Mouse (Mus musculus): ENCODE results near the gene Cttnbp2.
"Not testable (repeated sequence)": the region's sequence is repeated elsewhere in the genome, so short reads cannot be mapped to it uniquely, and the experiment has no call there.

Gene Cttnbp2

DNA sequence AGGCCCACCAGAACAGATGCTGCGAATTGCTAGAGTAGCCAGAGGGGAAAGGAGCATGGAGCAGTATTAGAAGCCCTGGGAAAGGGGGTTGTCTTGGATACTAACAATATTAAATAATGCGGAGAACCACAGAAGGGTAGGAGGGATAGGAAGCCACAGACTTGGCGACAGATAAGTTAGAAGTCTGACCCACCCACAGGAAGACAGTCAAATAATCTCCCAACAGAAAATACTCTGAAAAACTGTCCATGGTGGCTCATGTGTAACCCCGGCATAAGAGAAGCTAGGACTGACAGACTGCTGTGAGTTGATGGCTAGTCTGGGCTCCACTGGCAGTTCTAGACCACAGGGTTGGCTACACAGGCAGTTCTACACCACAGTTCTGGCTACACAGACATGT lies 98.7 kb downstream of the Cttnbp2 start:
- CTCF ChIA-PET: no interaction called here

DNA sequence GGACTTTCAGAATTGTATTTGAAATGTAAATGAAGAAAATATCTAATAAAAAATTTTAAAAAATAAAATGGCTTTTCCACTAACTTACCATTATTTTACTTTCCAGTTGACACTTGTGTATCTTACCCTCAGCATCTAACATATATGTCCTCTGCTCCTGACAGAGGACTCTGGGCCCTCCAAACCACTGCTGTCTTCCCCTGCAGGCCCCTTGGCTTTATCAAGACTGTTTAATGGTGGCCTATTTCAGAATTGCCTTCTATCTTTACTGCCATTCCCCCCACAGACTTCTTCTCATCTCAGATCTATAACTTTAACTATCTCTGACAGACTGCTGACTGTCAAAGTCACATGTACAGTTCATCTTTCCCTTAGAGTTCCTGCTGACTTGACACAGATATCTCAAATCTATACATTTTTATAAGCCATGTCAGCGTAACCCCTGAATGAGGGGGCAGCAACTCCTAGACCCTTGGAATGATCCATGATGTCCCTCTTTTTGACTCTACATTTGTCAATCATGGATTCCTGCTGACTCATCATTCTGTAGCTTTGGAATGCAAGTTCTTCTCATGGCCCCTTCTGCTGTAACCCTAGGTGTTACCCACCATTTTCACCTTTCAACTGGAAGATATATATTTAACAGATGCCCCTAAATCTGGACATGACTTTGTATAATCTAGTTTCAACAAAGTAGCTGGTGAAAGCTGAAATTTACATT lies 103.0 kb downstream of the Cttnbp2 start:
- CTCF ChIA-PET: no interaction called here

DNA sequence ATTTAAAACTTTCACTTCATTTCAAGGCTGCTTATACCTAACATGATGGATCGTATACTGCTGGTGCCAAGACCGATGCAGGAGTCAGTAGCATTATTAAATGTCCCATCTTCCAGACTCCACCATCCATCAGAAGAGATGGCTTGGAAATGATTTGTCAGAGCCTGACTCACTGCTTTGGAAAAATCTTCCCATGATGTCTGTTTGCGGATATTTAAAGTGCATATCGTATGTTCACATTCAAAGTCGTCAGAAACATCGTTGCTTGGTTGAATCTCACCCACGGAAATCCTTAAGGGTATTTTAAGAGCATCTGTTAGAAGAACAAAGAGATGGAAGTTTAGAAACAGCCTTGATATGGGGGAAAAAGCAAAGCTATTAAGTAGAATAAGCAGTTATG lies 106.2 kb downstream of the Cttnbp2 start:
- CTCF ChIA-PET: no interaction called here

DNA sequence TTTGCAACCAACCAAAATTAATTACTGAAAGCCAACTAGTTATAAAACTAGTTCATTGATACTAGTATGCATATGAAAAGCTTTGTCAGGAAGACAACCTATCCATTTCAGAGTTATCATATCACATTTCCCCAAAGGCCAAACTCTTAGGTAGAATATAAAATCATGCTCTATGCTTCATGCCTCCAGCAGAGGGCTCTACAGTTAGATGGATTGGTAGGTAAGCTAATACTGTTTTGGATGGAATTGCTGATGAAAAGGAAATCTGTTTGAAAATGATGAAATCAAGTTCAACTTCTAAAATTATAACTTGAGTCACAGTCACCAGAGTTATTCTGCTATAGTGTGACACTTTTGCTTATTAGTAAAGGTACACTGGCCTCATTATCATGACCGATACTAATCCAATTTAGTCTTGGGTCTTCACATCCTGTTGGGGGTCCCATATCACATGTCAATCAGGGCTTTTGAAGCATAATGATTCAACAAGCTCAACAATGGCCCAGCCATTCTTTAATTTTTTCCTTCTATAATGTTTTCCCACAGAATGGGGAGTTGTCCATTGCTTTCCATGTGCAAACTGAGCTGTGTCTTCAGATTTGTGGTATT lies 113.5 kb downstream of the Cttnbp2 start:
- CTCF ChIA-PET: no interaction called here

DNA sequence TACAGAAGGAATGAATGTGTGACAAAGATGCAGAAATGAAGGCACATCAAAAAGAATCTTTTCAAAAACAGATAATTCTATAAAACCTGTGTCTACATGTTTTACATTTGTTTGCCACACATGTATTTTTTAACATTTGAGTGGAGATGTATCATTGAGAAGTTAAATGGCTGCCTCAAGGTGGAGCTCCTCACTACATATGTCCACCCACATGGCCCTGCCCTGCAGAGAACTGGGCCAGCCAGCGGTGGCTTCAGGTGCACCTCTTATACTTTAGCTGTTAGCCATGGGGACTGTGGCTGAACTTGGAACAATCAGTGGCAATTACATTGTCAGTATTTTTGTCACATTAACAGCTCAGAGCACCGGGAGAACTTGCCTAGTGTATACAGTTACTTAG lies 133.3 kb downstream of the Cttnbp2 start:
- CTCF ChIA-PET: no interaction called here

DNA sequence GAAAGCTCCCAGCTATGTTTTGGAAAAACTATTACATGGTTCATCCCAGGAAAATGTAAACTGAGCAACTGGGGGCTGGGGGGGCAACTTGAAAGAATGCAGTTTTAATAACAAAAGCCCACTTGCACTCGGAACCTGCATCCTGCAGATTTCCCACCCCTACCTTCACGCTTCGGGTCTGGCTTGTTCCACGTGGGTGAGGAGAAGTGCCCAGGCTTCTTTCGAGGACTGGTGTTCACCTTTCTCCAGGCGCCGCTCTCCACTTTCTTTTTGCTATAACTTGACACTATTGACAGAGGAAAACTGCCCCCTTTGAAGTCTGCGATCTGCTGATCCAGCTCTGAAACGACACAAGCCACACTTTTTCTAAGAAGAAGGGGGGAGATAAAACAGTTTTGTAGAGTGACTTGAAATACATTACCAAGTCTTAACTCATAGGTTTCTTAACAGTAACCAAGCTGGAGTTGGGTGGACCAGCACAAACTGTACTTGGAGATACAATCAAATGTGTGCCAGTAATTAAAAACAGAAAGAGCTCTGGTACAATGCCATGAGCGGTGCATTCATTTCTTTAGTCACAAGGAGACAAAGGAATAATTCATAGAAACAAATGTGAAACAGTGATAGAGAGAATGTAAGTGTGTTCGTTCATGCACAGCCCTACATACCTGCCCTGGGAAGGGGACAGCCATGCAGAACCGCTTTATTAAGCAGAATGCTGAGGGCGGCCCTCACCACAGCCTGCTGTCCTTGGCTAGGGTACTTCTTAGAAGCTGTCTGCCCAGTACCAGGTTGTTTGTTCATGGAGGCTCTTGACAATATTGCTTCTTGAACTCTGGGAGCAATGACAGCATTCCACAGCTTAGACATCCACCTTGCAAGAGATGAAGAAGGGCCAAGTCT lies 134.1 kb downstream of the Cttnbp2 start:
- CTCF ChIA-PET: no interaction called here

DNA sequence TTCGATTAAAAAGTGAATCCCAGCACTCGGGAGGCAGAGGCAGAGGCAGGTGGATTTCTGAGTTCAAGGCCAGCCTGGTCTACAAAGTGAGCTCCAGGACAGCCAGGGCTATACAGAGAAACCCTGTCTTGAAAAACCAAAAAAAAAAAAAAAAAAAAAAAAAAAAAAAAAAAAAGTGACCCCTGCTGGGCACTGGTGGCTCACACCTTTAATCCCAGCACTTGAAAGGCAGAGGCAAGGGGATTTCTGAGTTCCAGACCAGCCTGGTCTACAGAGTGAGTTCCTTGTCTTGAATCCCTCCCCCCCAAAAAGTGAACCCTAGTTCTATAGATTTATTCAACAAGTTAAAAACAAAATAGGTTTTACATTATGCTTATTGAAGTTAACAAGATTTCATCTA lies 136.9 kb downstream of the Cttnbp2 start:
- CTCF ChIA-PET: not testable (repeated sequence)

DNA sequence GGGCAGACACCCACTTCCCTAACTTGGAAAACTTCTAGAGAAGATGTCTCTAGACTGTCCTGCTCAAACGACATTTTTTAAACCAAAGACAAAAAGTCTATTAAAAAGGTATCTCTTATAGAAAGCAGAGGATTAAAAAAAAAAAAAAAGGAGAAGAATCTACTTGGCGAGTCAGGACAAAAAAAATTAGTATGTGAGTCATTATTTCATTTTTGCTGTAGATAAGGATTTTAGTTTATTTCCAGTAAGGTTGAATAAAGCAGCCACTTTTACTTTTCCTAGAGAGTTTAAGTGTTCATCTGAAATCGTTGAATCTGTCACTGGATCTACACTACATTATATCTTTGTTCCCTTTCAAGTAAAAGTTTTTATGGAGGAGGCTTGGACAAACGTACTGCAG lies 139.9 kb downstream of the Cttnbp2 start:
- CTCF ChIA-PET: no interaction called here

DNA sequence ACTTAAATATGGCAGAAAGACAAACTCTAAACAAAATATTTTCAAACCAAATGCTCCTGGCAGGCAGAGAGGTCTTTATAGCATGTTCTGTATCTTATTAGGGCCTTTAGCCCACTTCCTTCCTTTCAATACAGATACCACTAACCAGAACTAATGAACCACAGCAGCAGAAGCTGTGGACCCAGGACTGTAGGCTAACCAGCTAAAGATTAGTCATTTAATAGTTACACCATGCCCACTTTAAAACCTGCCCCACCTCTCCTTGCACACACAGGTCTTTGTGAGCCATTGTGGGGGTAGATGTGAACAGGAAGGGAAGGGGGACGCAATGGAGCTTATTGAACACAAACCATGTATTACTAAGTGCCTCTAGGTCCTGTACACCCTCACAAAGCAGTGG lies 141.0 kb downstream of the Cttnbp2 start:
- CTCF ChIA-PET: no interaction called here

DNA sequence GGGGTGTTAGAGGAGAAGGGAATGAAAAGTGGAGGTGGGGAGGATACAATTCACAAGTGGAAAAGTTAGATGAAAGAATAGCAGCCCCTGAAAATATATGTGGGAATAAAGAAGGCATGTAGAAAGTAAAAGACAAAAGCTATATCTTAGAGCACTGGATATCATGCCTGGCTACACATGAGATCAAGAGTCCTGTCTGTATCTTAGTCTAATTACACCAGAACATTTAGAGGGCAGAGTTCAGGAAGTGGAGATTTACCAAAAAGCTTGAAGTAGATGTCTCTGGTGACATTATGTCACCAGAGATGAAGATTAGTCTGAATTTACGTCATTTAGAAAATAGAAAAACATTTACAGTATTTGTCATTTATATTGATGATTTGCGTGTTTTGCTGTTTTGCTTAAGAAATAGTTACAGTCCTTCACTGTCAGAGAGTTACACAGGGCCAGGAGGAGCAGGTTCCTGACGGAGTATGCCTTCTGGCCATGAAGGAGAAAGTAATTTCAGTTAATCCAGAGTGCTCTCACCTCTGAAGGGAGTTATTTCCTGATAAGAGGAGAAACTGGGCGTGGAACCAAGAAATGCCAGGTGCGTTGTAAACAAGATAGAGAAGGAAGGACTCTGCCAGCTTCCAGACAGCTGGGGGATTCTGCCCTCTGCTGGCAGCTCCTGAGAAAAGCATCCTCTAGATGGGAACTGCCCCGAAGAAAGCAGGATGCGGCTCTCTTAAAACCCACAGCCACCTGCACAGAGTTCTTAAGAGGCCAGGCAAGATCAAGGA lies 142.0 kb downstream of the Cttnbp2 start:
- CTCF ChIA-PET: no interaction called here

DNA sequence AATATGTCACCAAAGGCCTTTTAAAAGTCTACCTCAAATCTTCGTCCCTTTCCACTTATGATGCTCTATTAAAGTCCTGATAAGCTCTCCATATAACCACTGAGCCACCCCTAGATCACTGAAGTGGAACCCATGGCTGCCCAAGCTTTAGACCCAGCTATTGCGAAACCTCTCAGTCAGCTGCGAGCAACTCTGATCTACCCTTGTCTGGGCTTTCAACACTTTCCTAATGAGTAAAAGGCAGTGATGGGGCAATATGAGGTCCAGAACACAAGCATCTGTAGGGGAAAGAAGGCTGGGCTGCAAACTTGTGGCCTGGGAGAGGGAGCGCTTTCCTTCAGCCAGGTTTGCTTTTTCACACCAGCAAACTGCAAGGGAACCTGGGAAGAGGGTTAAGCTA lies 144.9 kb downstream of the Cttnbp2 start:
- CTCF ChIA-PET: no interaction called here

DNA sequence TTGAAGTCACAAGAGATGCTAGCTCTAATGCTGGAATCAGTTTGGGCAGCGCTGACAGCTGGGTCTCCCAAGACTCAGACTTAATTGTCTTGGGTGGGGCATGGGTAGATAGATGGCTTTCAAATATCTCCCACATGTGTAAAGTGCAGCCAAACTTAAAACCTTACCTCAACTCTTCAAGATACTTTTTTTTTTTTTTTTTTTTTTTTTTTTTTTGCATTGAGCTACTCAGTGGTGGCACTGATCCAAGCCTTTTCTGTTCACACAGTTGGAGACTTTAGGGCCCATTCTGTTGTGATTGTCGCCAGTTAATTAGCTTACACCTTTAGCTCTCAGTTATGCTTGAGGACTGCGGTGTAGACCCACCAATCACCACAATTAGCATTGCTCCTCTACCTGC lies 145.6 kb downstream of the Cttnbp2 start:
- CTCF ChIA-PET: no interaction called here

DNA sequence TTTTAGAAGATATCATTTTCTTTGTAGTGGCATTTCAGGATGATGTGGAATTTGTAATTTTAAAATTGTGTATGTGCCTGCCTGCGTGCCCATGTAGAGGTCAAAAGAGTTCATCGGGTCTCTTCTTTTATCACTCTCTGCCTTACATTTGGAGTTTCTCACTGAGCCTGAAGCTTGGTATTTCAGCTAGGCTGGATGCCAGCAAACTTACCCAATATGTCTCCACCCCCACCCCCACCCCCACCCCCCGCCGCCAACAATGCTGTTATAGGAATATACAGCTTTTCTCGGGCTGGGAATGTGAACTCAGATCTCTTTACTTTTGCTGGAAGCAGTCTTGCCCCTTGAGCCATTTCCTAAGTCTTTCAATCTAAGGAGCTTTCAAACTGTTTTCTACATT lies 152.4 kb downstream of the Cttnbp2 start:
- CTCF ChIA-PET: no interaction called here

DNA sequence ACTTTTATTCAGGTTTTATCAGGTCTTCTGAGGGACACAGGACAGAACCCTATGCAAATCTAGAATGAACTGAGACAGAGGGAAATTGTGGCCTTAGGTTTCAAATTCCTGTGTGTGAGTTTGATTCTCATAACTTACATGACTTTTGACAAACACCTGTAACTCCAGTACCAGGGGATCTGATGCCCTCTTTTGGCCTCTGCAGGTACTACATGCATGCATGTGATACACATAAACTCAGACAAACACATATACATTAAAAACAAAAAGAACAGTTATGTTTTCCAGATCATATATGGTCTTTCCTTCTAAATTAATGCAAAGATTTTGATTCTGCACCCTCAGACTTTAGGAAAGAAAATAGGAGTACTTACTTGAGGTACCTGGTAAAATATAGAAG lies 153.7 kb downstream of the Cttnbp2 start:
- CTCF ChIA-PET: no interaction called here

DNA sequence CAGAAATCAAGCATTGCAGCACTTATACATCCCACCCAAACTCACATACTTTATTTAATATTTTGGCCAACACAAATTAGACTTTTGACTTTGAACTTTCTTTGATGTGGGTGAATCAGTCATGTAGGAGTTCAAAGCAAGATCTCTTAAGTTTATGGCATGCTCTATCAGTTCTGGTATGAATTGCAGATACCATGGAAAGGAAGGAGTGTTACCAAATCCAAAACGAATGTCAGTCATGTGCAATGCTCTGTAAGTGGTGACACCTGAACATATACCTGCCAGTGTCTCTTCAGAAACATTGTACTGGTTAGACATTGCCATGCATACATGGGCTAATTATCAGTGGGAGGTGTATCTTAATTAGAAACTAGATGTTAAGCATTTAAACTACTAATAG lies 154.5 kb downstream of the Cttnbp2 start:
- CTCF ChIA-PET: no interaction called here

DNA sequence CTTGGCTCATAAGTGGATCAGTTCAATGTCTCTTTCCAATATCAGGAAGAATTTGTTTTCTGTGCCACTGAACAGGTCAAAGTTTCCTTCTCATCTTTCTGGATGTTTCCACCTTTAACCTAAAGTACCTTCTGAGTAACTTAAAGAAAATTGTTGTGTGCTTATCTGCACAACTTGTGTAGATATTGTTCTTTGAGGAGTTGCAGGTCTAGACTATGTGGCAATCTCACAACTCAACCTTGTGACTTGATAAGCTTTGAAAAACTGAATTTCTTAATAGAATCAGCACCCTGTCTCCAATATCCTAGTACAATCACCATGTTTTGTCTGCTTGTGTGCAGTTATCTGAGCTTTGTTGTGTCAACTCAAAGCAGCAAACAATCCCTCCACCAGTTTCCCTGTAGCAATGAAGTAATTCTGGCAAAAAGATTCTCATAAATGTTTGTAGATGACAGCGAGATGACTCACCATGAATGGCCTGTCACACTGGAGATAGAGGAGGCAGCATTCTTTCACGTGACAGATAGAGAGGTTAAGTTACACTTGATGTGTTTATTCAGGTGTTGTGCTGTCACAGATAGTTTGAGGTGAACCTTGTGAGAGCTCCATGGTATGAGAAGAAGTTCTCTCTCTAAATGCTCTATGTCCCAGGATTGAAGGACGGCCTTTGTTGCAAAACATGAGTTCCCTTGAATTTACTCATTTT lies 165.3 kb downstream of the Cttnbp2 start:
- CTCF ChIA-PET: no interaction called here

DNA sequence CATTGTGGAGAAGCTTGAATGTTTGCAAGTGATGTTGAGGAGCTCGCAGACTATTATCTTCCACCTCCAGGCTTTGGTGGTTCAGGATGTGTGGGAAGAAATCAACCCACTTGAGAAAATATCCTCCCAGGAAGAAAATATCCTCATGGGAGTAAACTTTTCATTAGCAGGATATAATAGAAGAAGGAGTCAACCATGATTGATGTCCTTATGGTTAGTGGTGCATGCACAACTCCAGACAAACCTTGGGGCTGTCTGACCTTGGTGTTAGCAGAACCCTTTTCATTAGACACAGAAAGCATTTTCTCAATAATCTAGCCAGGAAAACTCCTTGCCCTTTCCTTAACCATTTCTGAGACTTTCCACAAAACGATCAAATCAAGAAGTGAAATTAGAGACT lies 170.4 kb downstream of the Cttnbp2 start:
- CTCF ChIA-PET: no interaction called here

DNA sequence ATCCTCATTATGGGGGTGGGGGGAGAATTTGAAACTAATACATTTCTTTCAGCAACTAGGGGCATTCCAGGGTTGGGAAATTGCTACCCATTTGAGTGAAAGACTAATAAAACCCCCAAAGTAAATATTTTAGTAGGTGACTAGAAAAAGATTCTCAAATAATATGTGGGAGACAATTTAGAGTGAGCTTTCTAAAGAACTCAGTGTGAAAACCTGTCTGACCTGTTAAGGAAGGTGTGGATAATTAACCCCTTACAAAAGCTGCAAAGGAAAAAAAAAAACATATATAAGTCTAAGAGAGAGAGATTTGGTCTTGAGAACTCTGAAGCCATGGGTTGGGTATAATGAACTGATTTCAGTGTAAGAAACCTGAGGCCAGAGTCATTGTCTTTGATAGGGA lies 176.3 kb downstream of the Cttnbp2 start:
- CTCF ChIA-PET: no interaction called here

DNA sequence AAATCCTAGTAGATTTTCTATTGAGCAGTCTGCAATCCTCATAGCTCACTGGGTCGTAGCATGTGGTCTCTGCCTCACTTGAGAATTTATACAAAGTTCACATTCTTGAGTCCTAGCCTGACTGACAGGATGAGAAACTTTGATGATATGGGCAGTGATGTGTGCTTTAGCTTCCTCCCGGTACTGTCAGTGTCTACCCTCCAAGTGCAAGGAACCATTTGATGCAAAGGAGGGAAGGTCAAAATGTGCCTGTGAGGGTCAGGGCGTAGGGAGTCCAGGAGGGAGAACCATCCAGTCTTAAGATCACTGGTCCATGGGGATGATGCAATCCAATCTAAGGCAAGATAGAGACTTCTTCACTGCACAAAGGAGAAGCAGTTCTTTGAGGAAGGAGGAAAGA lies 179.2 kb downstream of the Cttnbp2 start:
- CTCF ChIA-PET: no interaction called here

DNA sequence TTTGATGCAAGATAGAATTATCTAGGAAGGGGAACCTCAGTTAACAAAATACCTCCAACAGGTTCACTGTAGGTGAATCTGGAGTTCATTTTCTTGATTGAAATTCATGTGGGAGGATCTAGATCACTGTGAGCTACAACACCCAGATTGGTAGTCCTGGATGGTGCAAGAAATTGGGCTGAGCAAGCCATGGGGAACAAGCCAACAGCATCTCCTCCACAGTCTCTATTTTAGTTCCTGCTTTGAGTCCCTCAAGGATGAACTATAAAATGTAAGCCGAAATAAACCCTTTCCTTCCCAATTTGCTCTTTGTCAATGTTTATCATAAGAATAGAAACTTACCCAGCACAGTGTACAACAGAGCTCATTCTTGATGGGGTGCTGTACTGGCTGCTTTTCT lies 191.7 kb downstream of the Cttnbp2 start:
- CTCF ChIA-PET: no interaction called here
